Mouse (Mus musculus): Measurements from ENCODE around the gene Gm49673.
"Not testable (repeated sequence)": the region's sequence is repeated elsewhere in the genome, so short reads cannot be mapped to it uniquely, and the experiment has no call there.

The Gm49673 gene

GRCm38 (mm10) chr17:8147439-8148316, at the start of gene Gm49673, which contains the start of gene Rnaset2a:
Gene Gm49673 (minus strand): TSS chr17:8147788.
Gene Rnaset2a (minus strand): TSS chr17:8148097.
- peak; percentile 29 for DNase-seq (ENCODE audit: low read depth, low spot score)

GRCm38 (mm10) chr17:8195685-8196376, 48.2 kb upstream of the Gm49673 start:
- DNase-seq (ENCODE audit: low read depth, low spot score) = no peak

- peak; percentile 15 for DNase-seq (ENCODE audit: low read depth, low spot score)
Observed at GRCm38 (mm10) chr17:8193678-8194077, 46.1 kb upstream of the Gm49673 start.

GRCm38 (mm10) chr17:8184217-8184616, 36.6 kb upstream of the Gm49673 start:
- no peak for DNase-seq (ENCODE audit: low read depth, low spot score)

GRCm38 (mm10) chr17:8183815-8184214, 36.2 kb upstream of the Gm49673 start:
- no peak for DNase-seq (ENCODE audit: low read depth, low spot score)

- no peak for DNase-seq (ENCODE audit: low read depth, low spot score)
Observed at GRCm38 (mm10) chr17:8177090-8177489, 29.5 kb upstream of the Gm49673 start.

GRCm38 (mm10) chr17:8171081-8171480, 23.5 kb upstream of the Gm49673 start:
- DNase-seq (ENCODE audit: low read depth, low spot score) = no peak

- DNase-seq (ENCODE audit: low read depth, low spot score) = no peak
Observed at GRCm38 (mm10) chr17:8170331-8170730, 22.7 kb upstream of the Gm49673 start.

- not testable (repeated sequence) for DNase-seq (ENCODE audit: low read depth, low spot score)
Observed at GRCm38 (mm10) chr17:8167436-8167835, 19.8 kb upstream of the Gm49673 start.

GRCm38 (mm10) chr17:8166454-8166853, 18.9 kb upstream of the Gm49673 start:
- not testable (repeated sequence) for DNase-seq (ENCODE audit: low read depth, low spot score)

GRCm38 (mm10) chr17:8165977-8166376, 18.4 kb upstream of the Gm49673 start:
- DNase-seq (ENCODE audit: low read depth, low spot score) = peak; percentile 22

- DNase-seq (ENCODE audit: low read depth, low spot score) = not testable (repeated sequence)
Observed at GRCm38 (mm10) chr17:8165608-8165945, 18.0 kb upstream of the Gm49673 start.

- DNase-seq (ENCODE audit: low read depth, low spot score) = peak; percentile 26
Observed at GRCm38 (mm10) chr17:8164701-8165607, 17.4 kb upstream of the Gm49673 start, which contains the start of gene Fgfr1op. Gene Fgfr1op (plus strand): TSS chr17:8165501.

- peak; percentile 56 for DNase-seq (ENCODE audit: low read depth, low spot score)
Observed at GRCm38 (mm10) chr17:8160969-8161368, 13.4 kb upstream of the Gm49673 start.

GRCm38 (mm10) chr17:8158627-8159026, 11.0 kb upstream of the Gm49673 start:
- DNase-seq (ENCODE audit: low read depth, low spot score) = not testable (repeated sequence)

GRCm38 (mm10) chr17:8155982-8156381, 8.4 kb upstream of the Gm49673 start:
- DNase-seq (ENCODE audit: low read depth, low spot score) = not testable (repeated sequence)

GRCm38 (mm10) chr17:8155010-8155409, 7.4 kb upstream of the Gm49673 start:
- not testable (repeated sequence) for DNase-seq (ENCODE audit: low read depth, low spot score)

- DNase-seq (ENCODE audit: low read depth, low spot score) = not testable (repeated sequence)
Observed at GRCm38 (mm10) chr17:8146931-8147330, 657 bp downstream of the Gm49673 start.

- not testable (repeated sequence) for DNase-seq (ENCODE audit: low read depth, low spot score)
Observed at GRCm38 (mm10) chr17:8143802-8144673, 3.5 kb downstream of the Gm49673 start.

GRCm38 (mm10) chr17:8140210-8140609, 7.4 kb downstream of the Gm49673 start:
- DNase-seq (ENCODE audit: low read depth, low spot score) = not testable (repeated sequence)

Data from 3T3-L1 (cell line).